Mouse (Mus musculus) c-Kit-negative CD71-positive TER-119-positive erythroid progenitor cells, embryonic 14.5 days (primary cell): Measurements from ENCODE around the gene Eml6.

Experiments used
- DNase-seq: peaks from one replicate; pipeline ENCODE4 v3.0.0-alpha.2; 2013; ENCODE audit warnings: low read depth, low spot score

Eml6 gene

DNA sequence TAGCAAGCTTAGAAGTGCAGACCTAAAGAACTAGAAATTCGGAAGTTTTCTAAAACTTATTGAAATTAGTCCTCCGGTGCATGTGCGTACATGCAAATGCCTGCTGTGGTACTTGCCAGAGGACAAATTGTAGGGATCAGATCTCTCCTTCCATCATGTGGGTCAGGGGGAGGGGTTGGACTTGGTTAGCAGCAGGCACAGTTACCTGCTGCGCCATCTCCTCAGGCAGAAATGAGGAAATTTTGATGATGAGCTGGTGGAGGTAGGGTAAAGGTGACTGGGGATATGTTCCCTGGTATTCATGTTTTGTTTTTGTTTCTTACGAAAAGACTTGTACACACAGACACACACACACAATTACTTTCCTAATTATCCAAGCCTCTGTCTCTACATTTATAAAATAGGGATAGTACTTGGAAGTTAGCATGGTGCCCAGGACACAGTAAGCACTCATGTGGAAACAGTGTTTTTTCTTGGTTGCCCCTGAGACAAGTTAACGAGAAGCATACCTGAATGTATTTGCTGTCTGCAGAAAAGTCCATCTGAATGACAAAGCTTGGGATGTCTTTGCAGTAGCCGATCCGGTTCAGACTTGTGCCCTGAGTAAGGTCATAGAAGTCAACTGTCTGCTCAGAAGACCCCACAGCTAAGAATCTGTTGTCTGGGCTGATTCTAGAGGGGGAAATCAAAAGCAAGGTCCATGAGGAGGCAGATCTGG lies 276.9 kb downstream of the Eml6 start:
- no peak for DNase-seq

DNA sequence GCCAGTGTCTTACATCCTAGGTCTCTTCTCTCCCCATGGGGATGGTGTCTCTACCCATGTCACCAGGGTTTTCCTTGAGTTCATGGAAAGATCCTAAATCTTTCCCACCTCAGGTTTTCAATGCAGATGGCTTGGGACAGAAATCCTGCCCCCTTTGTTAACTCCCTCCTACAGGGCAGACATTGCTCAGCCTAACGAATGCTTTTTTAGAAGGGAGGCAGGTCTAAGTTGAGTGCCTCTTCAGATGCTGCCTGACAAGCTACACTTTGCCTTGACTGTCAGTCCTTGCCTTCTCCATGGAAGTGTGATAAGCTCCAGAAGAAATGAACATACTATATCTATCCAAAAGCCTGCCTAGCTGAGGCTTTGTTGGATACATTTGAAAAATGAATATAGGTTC lies 278.0 kb downstream of the Eml6 start:
- DNase-seq = no peak

DNA sequence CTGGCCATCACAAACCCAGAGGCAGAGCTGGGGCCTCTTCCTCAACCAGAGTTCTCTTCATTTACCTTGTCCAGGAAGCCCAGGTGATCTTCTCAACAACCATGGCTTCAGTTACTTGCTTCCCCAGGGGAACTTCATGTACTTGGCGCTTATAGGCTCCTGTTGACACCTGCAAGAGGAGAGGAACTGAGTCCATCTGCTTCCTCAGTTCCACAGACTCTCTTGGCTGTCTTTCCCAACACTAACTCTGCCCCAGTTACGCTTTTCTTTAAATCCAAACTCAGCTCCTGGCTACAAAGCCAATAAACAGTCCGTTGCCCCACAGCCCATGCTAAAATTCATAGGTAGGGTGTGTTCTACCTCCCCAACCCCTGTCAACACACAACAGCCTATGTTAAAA lies 278.5 kb downstream of the Eml6 start:
- DNase-seq = no peak

DNA sequence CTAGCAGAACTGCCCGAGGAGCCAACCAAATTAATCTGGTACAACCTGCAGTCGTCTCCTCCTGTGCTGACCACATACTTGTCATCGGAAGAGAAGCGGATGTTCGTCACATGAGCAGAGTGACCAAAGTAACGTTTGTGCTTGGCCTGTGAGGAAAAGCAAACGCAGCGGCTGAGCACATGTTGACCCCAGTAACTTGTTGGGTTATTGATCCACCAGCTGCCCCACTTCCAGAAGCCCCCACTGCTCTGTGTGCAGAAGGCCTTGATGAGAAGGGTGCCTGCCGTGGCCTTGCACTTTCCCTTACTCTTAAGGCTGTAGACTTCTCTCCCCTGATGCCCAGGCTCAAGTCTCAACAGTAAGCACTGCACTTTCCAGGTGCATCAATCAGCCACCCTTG lies 279.6 kb downstream of the Eml6 start:
- DNase-seq = no peak

DNA sequence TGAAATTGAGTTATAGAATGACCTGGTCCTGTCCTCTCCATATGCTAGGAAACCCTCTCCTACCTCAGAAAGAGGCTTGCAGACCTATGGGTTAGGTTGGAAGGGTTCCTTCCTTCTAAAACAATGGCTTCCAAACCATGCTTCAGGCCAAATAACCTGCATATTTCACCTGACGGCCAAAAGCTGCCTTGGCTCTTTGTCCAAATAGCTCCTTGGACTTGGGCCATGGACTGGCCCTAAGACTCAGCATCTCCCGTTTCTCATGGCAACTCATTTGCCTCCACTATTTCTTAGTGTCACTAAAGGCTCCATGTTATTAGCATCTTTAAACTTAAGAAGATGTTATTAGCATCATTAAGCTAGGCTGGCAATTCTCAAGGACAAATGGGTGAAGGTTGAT lies 280.3 kb downstream of the Eml6 start:
- no peak for DNase-seq

DNA sequence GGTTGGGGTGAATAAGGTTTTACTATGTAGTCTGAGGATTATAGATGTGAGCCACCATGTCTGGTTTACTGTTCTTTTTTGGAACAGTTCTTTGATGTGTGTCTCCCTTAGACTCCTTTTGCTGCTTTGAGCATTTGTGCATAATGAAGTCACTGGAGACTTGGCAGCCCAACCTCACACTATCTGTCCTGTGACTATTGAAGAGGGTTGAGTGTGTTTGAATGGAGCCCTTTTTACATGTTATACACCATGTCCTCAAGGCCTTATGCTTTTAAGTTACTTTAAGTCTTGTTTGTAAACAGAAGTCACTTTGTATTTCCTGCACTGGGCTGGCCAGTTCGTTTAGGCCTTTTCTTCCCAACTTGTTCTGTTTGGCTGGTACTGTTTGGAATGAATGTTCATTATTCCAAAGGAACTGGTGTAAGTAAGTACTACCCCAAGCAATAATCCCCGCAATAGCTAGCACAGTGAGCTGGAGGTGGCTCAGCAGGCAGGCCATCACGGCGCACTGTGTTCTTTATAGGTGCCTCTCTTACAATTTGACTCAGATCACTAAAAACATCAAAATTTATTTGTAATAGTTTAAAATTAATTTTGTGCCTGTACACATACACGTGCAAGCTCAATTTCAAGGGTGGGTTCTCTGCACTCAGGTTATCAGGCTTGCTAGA lies 280.9 kb downstream of the Eml6 start:
- no peak for DNase-seq

DNA sequence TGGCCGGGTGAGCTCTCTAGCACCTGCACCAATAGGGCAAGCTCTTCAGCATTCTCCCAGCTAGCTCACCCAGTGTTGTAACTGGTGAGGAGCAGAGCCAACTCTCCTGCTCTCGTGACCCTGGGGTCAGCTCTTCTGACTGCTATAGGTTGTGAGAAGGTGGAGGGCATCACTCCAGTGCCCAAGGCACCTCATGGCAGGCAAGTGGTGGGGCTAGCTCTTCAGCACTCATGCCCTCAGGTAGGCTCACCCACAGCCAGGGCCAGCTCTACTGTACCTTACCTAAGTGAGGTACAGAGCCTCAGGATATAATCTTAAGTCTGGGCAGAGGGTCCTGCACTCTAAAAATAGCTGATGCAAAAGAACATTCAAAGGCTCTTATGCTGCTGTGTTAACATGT lies 286.1 kb downstream of the Eml6 start:
- no peak for DNase-seq

DNA sequence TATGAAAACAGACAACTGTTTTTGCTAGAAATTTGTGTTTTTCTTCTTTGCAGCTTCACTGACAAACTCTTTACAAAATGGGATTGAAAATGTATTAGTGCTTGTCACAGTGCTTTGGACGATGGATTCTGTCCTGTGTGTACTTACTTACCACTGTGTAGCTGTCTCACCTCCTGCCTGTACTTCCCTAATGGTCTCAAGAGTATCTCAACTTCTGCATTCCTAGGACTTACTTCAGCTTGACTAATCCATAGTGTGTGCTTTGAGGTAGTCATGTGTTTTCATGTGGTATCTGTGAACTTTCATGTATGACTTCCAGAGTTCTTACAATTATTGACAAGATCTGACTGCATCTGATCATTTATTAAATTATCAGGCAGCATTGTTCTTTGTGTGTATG lies 297.9 kb downstream of the Eml6 start:
- DNase-seq = no peak

DNA sequence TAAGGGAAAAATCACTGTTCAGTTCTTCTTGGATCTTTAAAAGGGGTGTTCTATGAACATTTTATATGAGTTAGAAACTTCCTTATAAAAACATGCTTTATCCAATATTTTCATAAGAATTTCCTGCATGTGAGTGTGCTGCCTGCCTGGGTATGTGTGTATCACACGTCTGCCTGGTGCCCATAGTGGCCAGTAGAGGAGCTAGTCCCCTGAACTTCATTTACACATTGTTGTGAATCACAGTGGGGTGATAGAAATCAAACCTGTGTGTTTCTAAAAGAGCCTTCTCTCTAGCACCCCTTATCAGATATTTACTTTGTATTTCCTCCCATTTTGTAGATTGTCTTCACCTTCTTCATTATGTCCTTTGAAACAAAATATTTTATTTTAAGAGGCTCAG lies 300.2 kb downstream of the Eml6 start:
- no peak for DNase-seq

DNA sequence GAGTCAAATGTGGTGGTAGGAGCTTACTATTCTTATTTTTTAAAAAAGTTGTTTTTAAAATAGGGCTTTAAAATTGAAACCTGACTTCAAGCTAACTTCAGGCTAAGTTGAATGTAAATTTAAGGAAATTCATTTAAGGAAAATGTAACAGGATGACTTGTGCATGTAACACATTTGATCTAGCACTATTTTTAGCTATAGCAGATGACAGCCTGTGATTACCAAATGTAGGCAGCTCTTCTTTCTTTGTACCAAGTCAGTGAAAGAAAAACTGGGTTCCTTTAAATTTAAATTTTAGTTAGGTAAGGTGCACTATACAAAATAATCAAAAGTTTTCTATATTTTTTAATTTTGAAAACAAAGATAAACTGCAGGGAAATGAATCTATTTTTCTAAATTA lies 300.7 kb downstream of the Eml6 start:
- DNase-seq = no peak

DNA sequence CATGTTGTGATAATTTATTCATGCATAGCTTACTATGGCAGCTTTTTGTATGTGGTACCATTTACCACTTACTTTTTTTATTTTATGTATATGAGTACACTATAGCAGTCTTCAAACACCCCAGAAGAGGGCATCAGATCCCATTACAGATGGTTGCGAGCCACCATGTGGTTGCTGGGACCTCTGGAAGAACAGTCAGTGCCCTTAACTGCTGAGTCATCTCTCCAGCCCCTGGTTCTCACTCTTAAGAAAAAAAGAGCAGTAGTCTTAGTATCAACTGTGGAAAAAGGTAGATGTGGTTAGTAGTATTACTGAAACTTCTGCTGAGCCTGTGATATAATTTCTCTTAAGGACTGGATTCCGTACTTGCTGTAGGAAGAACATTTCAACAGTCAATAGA lies 301.6 kb downstream of the Eml6 start:
- peak; percentile 8 for DNase-seq

DNA sequence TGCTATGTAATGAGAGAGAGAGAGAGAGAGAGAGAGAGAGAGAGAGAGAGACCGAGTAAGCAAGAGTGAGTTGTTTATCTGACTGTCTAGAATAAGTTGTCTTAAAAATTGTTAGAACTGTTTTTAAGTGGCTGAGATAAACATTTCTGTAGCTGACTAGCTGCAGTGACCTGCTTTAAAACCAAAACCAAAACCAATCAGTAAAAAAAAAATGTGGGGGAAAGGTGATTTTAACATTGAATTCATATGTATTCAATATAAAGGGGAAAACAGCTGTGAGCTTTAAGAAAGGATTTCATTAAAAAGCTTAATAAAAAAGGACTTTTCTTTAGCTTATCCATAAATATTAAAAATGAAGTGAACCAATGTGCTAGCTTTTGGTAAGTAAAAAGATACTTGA lies 306.2 kb downstream of the Eml6 start:
- no peak for DNase-seq

DNA sequence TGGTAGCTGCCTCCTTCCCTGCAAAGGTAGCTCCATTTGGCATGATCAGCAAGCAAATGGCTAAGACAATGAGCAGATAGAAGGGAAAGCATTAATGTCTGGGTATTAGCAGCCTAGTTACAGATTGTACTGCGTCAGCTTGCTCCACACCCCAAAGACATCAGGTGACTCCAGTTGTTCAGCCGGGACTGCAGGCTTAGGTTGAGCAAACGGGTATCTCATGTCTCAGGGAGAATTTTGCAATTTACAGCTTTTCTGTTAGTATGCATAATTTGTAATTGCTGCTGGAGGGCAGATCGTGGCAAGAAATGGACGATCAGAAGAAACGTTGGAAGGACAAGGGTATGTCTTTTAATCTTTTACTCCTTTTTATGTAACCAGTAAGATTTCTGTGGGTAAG lies 307.3 kb downstream of the Eml6 start:
- no peak for DNase-seq

DNA sequence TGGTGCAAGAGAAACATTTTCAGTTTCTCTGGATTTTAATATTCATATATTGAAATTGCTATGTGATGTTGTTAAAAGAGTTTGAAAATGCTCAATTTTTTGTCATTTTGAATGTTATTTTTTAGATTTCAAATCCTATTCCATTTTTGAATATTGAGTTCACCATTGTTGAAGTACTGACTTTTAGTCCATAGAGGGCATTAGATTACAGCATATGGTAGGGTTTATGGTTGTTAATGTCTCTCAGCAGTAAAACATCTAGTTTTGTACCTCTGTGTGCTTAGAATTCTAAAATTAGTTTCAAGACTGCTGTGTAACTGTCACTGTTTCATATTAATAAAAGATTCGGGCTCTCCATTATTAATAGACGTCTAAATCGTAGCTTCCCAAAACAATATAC lies 310.3 kb downstream of the Eml6 start:
- no peak for DNase-seq

DNA sequence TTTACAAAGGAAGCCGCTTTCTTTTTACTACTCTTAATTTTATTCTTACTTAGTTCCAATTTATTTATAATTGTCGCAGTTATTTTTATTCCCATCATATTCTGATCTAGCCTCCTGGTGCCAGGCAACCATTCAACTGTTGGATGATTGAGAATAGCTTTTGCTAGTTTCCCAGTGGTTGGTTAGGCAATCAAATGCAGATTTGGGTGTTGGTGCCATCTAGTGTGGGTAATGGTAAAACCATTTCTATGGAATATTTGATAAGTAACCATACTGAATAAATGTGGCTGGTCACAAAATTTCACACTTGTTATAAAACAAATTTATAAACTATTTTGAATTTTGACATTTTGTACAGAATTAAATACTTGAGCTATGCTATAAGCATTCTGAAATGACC lies 311.0 kb downstream of the Eml6 start:
- no peak for DNase-seq

DNA sequence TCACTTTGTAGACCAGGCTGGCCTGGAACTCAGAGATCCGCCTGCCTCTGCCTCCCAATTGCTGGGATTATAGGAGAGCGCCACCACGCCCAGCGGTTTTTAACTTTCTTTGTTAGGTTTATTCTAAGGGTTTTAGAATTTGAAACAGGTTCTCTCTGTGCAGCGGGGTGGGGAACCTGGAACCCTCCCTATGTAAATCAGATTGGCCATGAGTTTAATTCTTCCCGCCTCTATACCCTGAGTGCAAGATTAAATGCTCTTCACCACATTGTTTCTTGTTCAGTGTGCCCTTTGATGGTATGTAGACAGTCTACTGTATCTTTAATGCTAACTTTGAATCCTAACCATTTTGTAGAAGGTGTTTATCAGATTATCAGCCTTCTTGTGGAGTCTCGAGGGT lies 311.7 kb downstream of the Eml6 start:
- no peak for DNase-seq

DNA sequence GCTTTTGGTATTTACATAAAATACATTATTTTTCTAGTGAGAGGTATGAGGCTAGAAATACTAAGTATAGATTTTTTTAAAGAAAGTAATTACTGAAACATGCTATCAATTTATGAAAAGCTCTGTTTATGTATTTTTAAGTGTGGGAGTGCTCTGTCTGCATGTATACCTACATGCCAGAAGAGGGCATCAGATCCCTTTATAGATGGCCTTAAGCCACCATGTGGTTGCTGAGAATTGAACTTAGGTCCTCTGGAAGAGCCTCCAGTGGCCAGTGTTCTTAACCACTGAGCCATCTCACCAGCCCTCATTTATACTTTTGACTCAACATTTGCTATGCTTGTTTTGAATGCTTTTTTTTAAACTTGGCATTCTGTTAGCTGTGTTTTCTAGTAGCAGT lies 316.3 kb downstream of the Eml6 start:
- no peak for DNase-seq

DNA sequence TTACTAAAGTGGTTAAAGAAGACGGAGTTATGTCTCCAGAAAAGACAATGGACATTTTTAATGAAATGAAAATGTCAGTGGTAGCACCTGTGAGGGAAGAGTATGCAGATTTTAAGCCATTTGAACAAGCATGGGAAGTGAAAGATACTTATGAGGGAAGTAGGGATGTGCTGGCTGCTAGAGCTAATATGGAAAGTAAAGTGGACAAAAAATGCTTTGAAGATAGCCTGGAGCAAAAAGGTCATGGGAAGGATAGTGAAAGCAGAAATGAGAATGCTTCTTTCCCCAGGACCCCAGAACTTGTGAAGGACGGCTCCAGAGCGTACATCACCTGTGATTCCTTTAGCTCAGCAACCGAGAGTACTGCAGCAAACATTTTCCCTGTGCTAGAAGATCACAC lies 319.0 kb downstream of the Eml6 start:
- DNase-seq = no peak

DNA sequence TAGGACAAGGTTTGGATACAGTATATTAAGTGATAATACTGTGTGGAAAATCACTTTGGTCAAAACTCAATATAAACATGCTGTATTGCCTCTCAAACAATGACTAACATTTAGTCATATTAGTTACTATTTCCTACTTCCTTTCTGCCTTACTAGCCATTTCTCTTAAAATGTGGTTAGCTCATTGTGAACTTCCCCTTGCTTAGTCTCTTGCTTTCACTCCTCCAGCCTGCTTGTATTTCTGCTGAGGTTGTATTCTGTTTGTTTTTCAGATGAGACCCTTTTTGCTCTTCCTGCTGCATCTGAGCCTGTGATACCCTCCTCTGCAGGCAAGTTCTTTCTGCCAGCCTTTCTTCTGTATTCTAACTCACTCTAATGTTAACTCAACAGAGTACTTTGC lies 320.6 kb downstream of the Eml6 start:
- DNase-seq = no peak

DNA sequence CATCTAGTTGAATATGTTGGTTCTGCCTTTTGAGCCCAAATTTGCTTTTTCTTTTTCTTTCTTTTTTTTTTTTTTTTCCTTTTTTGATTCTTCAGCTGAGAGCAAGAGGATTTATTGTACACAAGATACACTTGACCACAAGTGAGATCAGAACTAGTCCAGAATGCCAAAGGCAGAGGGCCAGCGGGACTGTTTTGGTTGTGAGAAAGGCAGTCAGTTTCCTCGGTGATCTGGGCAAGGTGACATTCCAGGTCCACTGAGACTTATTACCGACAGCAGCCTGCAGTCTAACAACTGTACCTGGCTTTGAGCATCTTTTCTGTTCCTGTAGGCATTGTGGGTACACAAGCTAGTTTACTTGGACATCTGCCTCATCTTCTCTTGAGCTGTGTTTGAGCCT lies 323.1 kb downstream of the Eml6 start:
- DNase-seq = no peak

DNA sequence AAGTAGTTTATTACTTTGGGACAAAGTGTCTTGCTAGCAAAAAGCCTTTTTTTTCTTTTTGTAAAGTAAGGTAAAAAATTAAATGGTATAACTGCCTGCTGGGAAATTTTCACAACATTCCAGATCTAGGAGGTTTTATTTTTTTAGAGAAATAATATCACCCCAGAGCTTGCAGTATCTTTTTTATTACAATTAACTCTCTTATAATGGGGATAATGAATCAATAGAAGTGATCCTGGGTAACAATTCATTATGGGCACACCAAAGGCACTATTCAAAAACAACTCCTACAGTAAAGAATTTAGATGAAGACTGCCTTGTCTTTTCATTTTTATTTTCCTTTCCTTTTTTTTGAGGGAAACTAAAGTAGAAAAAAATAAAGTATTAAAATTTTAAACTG lies 331.1 kb downstream of the Eml6 start:
- DNase-seq = no peak

DNA sequence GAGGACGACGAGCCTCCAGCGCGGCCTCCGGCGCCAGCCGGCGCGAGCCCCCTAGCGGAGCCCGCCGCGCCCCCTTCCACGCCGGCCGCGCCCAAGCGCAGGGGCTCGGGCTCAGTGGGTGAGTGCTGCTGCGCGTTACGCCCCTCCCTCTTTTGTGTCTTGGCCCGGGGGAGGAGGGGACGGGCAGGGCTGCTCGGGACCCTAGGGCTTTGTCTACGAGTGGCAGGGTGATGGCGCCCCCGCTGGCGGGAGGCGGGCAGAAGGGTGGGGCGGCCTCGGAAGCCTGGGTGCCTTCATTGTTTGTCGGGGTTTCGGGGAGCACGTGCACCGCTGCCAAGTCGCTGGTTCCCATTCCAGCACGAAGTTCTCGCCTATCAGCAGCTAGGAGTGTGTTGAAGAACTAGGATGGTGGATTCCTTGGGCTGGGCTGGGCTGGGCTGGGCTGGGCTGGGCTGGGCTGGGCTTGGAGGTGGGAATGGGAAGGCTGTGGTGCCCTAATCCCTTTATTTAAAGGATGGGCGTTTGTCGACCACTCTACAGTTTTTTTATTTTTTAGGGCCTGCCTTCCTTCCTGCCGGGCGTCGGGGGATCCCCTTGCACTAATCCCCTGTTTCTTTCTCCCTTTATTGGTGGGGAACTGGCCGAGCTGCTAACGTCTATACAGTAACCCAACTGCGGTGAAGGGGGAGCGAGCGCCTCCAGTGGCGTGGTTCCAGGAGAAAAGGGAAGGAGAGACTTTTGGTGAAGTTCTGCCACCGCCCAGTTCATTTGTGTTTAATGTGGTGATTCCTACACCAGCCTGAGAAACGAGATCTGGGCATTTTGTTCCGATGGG lies 332.0 kb downstream of the Eml6 start:
- DNase-seq = peak; percentile 69
